Mouse (Mus musculus) G1E (cell line): ENCODE data around the gene Mlf1. TPM values are rescaled to one million over a fixed set of nuclear protein-coding genes. Genes with fewer than 3 reads are reported as not detected.

ENCODE experiments used
- ATAC-seq: 2 replicates; pipeline ENCODE4 v1.8.0; 2016; ENCODE audit warnings: mild to moderate bottlenecking; ENCODE audit not compliant: insufficient number of reproducible peaks, poor library complexity, low FRiP score, severe bottlenecking; ENCODE audit errors: extremely low read depth
- DNase-seq: peaks from one replicate; pipeline ENCODE4 v3.0.0; 2012; ENCODE audit warnings: low spot score
- H3K27me3 ChIP-seq: 2 replicates; pipeline ENCODE4 v1.6.1; 2012; ENCODE audit warnings: mild to moderate bottlenecking, low read length, inconsistent platforms; ENCODE audit not compliant: insufficient read depth
- H3K36me3 ChIP-seq: replicated peaks from 2 replicates; pipeline ENCODE3; 2012; ENCODE audit warnings: mild to moderate bottlenecking, inconsistent platforms
- H3K4me1 ChIP-seq: 2 replicates; pipeline ENCODE4 v1.6.1; 2012; ENCODE audit warnings: low read depth, low read length, inconsistent platforms, mixed read lengths; ENCODE audit not compliant: insufficient read depth
- H3K4me3 ChIP-seq: 2 replicates; pipeline ENCODE4 v1.5.1; 2012; ENCODE audit warnings: low read depth, mild to moderate bottlenecking, inconsistent platforms, low read length, moderate library complexity, mixed read lengths
- H3K9me3 ChIP-seq: replicated peaks from 2 replicates; pipeline ENCODE4 v1.6.1; 2012; ENCODE audit warnings: inconsistent platforms
- CTCF ChIP-seq: IDR thresholded peaks from 2 replicates; pipeline ENCODE4 v1.5.1; 2012; ENCODE audit warnings: low read depth, low read length, inconsistent platforms, mixed read lengths
- GATA1 ChIP-seq: IDR thresholded peaks from 2 replicates; pipeline ENCODE4 v1.6.1; 2012; ENCODE audit warnings: borderline replicate concordance, low read length, inconsistent platforms, mixed read lengths
- GATA2 ChIP-seq: IDR thresholded peaks from 2 replicates; pipeline ENCODE4 v1.6.1; 2012; ENCODE audit warnings: low read depth, low read length, inconsistent platforms, borderline replicate concordance
- POLR2AphosphoS5 ChIP-seq: IDR thresholded peaks from 2 replicates; pipeline ENCODE4 v1.6.1; 2012; ENCODE audit warnings: low read depth, low read length, inconsistent platforms; ENCODE audit not compliant: insufficient replicate concordance
- TAL1 ChIP-seq: conservative IDR thresholded peaks from 2 replicates; pipeline ENCODE4 v1.6.1; 2012; ENCODE audit warnings: low read depth, low read length, inconsistent platforms, mixed read lengths
- polyA plus RNA-seq: library from polyadenylated mRNA; stranded (reverse); fragments of >175 nt; gene quantifications from 2 replicates; pipeline ENCODE4 v1.2.3, GENCODE M21; 2012
- total RNA-seq, 2 experiments: library from RNA; stranded (forward) in 1 of 2; stranded (reverse) in 1 of 2; fragments of 200-1000 nt in 1 of 2; fragments of >200 nt in 1 of 2; fragmentation: Nextera tagmentation in 1 of 2; gene quantifications; 2 replicates each; pipeline ENCODE4 v1.2.3; 2014 to 2017

The Mlf1 gene
- total and polyA plus RNA-seq, 3 experiments = not detected

GRCm38 (mm10) chr3:67369407-67370079, 4.4 kb upstream of the Mlf1 start:
- no peak overlapping the region for H3K4me3 ChIP-seq
- peaks cover 8% of the 10 kb centered on the region; the same call in 1 of the 2 replicates for H3K27me3 ChIP-seq
- no peak for DNase-seq
- H3K9me3 ChIP-seq = peaks cover 5% of the 10 kb centered on the region; the same call in 1 of the 2 replicates
- no peaks in the 10 kb centered on the region for H3K4me1 ChIP-seq
- TF ChIP-seq GATA2 (no peak), GATA1 (no peak), CTCF (no peak), TAL1 (no peak), POLR2AphosphoS5 (no peak)
- no peak for ATAC-seq
- H3K36me3 ChIP-seq = no peaks in the 10 kb centered on the region

- peaks cover 5% of the 10 kb centered on the region; the same call in 1 of the 2 replicates for H3K27me3 ChIP-seq
- no peaks in the 10 kb centered on the region for H3K36me3 ChIP-seq
- no peak overlapping the region for H3K4me3 ChIP-seq
- no peaks in the 10 kb centered on the region for H3K4me1 ChIP-seq
- ATAC-seq (no peak), DNase-seq (no peak)
- peaks cover 5% of the 10 kb centered on the region; the same call in 1 of the 2 replicates for H3K9me3 ChIP-seq
- TF ChIP-seq GATA2 (no peak), CTCF (no peak), GATA1 (no peak), POLR2AphosphoS5 (no peak), TAL1 (no peak)
These were observed 1.7 kb upstream of the Mlf1 start for GRCm38 (mm10) chr3:67372194-67372593.

- no peak for ATAC-seq
- TF ChIP-seq CTCF (no peak), GATA1 (no peak), POLR2AphosphoS5 (no peak), GATA2 (no peak), TAL1 (no peak)
- H3K9me3 ChIP-seq = peaks cover 5% of the 10 kb centered on the region; the same call in 1 of the 2 replicates
- peaks cover 5% of the 10 kb centered on the region; the same call in 1 of the 2 replicates for H3K27me3 ChIP-seq
- H3K4me1 ChIP-seq = no peaks in the 10 kb centered on the region
- no peak overlapping the region for H3K4me3 ChIP-seq
- no peak for DNase-seq
- no peaks in the 10 kb centered on the region for H3K36me3 ChIP-seq
These were observed 1.1 kb upstream of the Mlf1 start for GRCm38 (mm10) chr3:67372781-67373180.

- Histone ChIP-seq H3K9me3 (peaks cover 5% of the 10 kb centered on the region; the same call in 1 of the 2 replicates), H3K4me3 (no peak overlapping the region), H3K27me3 (peaks cover 5% of the 10 kb centered on the region; the same call in 1 of the 2 replicates), H3K36me3 (no peaks in the 10 kb centered on the region), H3K4me1 (no peaks in the 10 kb centered on the region)
- no peak for ATAC-seq
- DNase-seq = no peak
- TF ChIP-seq GATA2 (no peak), POLR2AphosphoS5 (no peak), GATA1 (no peak), CTCF (no peak)
These were observed 472 bp downstream of the Mlf1 start for GRCm38 (mm10) chr3:67374360-67374778.

GRCm38 (mm10) chr3:67375063-67375462, 1.2 kb downstream of the Mlf1 start, which contains the start of gene Gm17402:
Gene Gm17402 (minus strand): TSS chr3:67375163.
- peaks cover 5% of the 10 kb centered on the region; the same call in 1 of the 2 replicates for H3K9me3 ChIP-seq
- no peak for ATAC-seq

GRCm38 (mm10) chr3:67378215-67378614, 4.3 kb downstream of the Mlf1 start:
- Histone ChIP-seq H3K9me3 (peaks cover 5% of the 10 kb centered on the region; the same call in 1 of the 2 replicates), H3K27me3 (peaks cover 6% of the 10 kb centered on the region), H3K4me3 (no peak overlapping the region), H3K36me3 (no peaks in the 10 kb centered on the region), H3K4me1 (no peaks in the 10 kb centered on the region)
- ATAC-seq (no peak), DNase-seq (no peak)
- TF ChIP-seq POLR2AphosphoS5 (no peak), CTCF (no peak), TAL1 (no peak), GATA2 (no peak), GATA1 (no peak)

More at GRCm38 (mm10) chr3:67375063-67375462, 1.2 kb downstream of the Mlf1 start, which contains the start of gene Gm17402:
- H3K27me3 ChIP-seq = peaks cover 5% of the 10 kb centered on the region; the same call in 1 of the 2 replicates
- no peaks in the 10 kb centered on the region for H3K4me1 ChIP-seq
- no peak within 1 kb of the TSS for H3K4me3 ChIP-seq
- TF ChIP-seq POLR2AphosphoS5 = no peak
- TF ChIP-seq GATA1 = no peak
- no peak for TF ChIP-seq CTCF
- no peak for TF ChIP-seq TAL1
- no peak for TF ChIP-seq GATA2
- no peaks in the 10 kb centered on the region for H3K36me3 ChIP-seq
- DNase-seq = no peak
